Mouse (Mus musculus) gastrocnemius, adult 2 months (tissue): ENCODE results near the gene Celsr2. TPM values are rescaled to one million over a fixed set of nuclear protein-coding genes. Genes with fewer than 3 reads are reported as not detected.
A peak's percentile ranks its signal among the peaks of the same experiment; 100 is the strongest.

Experiments
- DNase-seq: peaks from one replicate; pipeline ENCODE4 v3.0.0; 2022
- H3K27ac ChIP-seq: fragments of 200-600 bp; 2 replicates; pipeline ENCODE4 v1.8.1; 2022; ENCODE audit warnings: mild to moderate bottlenecking
- H3K4me3 ChIP-seq: fragments of 200-600 bp; 2 replicates; pipeline ENCODE4 v1.8.1; 2022; ENCODE audit warnings: mild to moderate bottlenecking, moderate library complexity
- CTCF ChIP-seq: fragments of 200-600 bp; IDR thresholded peaks from 2 replicates; pipeline ENCODE4 v1.8.1; 2022; ENCODE audit warnings: antibody characterized with exemption, mild to moderate bottlenecking, moderate library complexity
- intact Hi-C: fragments of 180-260 bp; cut with DNase I; formaldehyde crosslinking; loops from one replicate; pipeline ENCODE4 v1.15.1; 2025
- total RNA-seq, 2 experiments: library from RNA; stranded (reverse); gene quantifications; 2 replicates each; pipeline ENCODE4 v1.2.3; 2021

Celsr2 gene
- total RNA-seq, 2 experiments from 2014 or later: 6.4 to 8.8 TPM

- H3K27ac ChIP-seq: no peak overlapping the region
- no peak overlapping the region for H3K4me3 ChIP-seq
- intact Hi-C loops: no loop called here
- no peak for TF ChIP-seq CTCF
- DNase-seq: no peak
These were observed 18.0 kb upstream of the Celsr2 start for GRCm38 (mm10) chr3:108433188-108433880.

- no peak for DNase-seq
- intact Hi-C loops: no loop called here
- H3K4me3 ChIP-seq: no peak overlapping the region
- TF ChIP-seq CTCF: no peak
- no peak overlapping the region for H3K27ac ChIP-seq
These were observed 17.3 kb upstream of the Celsr2 start for GRCm38 (mm10) chr3:108432542-108433187.

DNA sequence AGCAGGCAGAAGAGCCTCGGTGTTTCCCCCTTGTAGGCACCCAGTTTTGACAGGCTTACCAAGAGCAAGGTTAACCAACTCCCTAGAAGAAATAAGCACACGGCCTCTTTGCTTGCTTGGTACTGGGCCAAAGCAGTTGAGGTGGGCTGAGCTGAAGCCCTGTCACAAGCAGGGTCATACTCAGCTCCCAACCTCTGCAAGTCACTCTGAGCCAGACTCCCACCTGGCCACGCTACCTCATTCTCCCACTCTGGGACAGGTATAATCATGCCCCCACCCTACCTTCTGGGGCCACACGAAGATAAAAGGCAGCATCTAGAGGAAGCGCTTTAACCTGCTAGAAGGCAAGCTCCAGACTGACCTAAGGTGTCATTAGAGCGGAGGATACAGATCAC, 10.3 kb upstream of the Celsr2 start:
- no peak for TF ChIP-seq CTCF
- DNase-seq: no peak
- no peak overlapping the region for H3K27ac ChIP-seq
- no peak overlapping the region for H3K4me3 ChIP-seq
- intact Hi-C loops: no loop called here

DNA sequence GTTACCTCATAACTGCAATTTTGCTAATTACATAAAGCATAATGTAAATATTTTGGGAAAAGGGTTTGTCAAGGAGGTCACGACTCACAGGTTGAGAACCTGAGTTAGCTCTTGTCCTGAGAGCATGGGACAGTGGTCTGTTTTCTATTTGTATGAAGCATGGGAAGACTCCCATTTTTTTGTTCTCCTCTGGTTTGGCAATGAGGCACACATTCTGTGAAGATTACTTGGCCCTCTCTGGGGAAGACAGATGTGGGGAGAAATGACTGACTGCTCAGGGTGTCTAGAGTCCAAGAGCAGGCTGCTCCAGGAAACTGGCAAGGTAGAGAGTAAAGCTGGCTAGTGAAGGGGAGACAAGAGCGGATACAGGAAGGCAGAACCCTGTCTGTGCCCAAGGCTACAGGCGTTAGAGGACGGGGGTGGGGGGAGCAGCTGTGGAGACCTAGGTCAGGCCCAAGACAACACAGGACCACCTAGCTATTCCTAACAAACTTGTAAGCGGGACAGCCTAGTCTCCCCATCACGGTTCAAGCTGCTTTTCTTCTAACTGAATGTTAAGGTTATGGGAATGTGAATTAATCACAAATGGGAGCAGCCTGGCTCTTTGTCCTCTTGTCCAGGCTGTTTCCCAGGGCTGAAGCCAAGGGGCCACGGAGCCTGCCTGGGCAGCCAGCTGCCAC, 9.7 kb upstream of the Celsr2 start:
- Histone ChIP-seq H3K27ac (no peak overlapping the region), H3K4me3 (no peak overlapping the region)
- no peak for DNase-seq
- TF ChIP-seq CTCF: no peak
- intact Hi-C loops: no loop called here

DNA sequence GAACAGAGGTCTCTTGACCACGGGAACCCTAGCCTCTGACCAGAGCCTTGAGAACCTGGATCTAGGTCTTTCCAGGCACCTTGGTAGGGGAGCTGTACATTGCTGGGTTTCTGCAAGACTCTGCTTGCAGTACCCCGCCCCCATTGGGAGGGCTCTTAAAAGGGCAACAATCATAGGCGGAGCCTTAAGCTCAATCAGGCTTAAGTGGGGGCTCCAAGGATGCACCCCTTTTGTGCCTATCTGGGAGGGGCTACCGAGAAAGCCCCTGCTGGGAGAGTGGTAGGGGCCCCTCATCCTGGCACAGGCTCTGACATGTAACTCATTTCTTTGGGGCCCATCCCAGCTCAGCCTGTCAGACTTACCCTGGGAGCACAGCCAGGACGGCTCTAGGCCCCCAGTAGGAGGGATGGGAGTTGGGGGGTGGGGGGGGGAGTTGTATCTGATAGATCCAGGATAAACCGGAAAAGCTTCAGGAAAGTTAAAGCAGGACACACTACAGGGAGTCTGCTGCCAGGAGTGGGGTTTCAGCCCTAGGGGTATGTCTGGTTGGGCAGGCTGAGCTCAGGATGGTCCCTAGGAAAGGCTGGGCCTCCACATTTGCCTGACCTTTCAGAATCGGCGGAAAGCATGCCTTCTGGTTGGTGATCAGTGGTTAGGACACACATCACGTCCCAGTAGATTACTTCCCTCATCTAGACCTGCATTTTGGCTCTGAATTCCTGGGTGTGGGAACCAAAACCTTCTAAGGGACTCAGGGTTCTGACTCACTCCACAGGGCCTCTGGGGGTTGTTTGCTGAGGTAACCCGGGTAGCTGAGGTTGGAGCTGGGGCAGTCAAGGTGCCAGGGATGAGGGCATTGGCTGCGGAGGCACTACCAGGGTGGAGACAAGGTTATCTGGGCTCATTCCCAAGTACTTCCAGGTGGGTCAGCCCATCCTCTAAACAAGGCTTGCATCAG, 8.8 kb upstream of the Celsr2 start:
- DNase-seq: peak; percentile 52

DNA sequence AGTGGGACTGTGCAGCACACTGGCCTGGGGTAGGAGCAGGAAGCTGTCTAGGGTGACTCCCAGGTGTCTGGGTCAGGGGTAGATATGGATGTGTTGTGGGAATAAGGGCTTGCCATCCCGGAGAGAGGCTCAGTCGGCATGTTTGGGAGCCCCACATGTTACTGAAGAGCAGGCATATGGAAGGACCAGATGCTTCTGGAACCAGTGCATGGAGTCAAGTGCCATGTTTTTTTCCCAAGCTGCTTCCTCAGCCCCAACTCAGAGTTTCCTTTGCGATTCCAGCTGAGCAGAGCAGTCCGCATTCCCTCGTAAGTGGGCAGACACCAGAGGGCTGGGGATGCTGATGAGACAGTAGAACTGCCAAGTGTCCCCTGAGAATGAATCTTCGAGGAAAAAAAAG, 7.7 kb upstream of the Celsr2 start:
- TF ChIP-seq CTCF: no peak
- Histone ChIP-seq H3K4me3 (no peak overlapping the region), H3K27ac (no peak overlapping the region)
- intact Hi-C loops: no loop called here
- no peak for DNase-seq

More for the DNA sequence above, 8.8 kb upstream of the Celsr2 start:
- intact Hi-C loops: no loop called here
- Histone ChIP-seq H3K27ac (no peak overlapping the region), H3K4me3 (no peak overlapping the region)
- TF ChIP-seq CTCF: no peak

- DNase-seq: peak; percentile 85
- intact Hi-C loops: no loop called here
- Histone ChIP-seq H3K4me3 (peak overlapping the region; percentile 88), H3K27ac (peak overlapping the region; percentile 70)
- TF ChIP-seq CTCF: no peak; the same call in 1 of the 2 replicates
These were observed 475 bp upstream of the Celsr2 start for GRCm38 (mm10) chr3:108415831-108416223.

- H3K27ac ChIP-seq: no peak overlapping the region
- peak; percentile 26 for DNase-seq
- no peak for TF ChIP-seq CTCF
- intact Hi-C loops: no loop called here
- no peak overlapping the region for H3K4me3 ChIP-seq
These were observed 1.6 kb downstream of the Celsr2 start for GRCm38 (mm10) chr3:108413634-108414360.

- Histone ChIP-seq H3K4me3 (no peak overlapping the region), H3K27ac (peak overlapping the region; percentile 20; the same call in 1 of the 2 replicates)
- intact Hi-C loops: no loop called here
- peak; percentile 56 for DNase-seq
- no peak for TF ChIP-seq CTCF
These were observed 3.6 kb downstream of the Celsr2 start for GRCm38 (mm10) chr3:108411754-108412121.

- intact Hi-C loops: no loop called here
- peak overlapping the region; percentile 20; the same call in 1 of the 2 replicates for H3K27ac ChIP-seq
- no peak overlapping the region for H3K4me3 ChIP-seq
- no peak for TF ChIP-seq CTCF
- DNase-seq: peak; percentile 20
These were observed 4.2 kb downstream of the Celsr2 start for GRCm38 (mm10) chr3:108411026-108411753.

DNA sequence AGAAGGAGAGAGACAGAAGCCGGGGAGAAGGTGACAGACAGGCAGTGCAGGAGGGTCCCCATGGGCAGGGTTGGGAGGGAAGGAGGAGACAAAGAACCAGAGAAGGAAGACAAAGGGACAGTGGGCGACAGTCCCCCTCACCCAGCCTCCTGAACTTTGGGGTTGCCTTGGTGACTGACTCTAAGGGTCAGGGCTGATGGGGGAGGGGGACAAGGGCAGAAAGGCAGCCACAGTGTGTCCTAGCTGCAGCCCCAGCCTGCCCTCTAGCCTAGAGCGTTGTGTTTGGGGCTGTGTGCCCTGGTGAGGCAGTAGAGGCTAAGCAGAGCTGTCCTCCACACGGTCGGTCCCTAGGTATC, 5.0 kb downstream of the Celsr2 start:
- H3K4me3 ChIP-seq: no peak overlapping the region
- no peak for TF ChIP-seq CTCF
- intact Hi-C loops: no loop called here

More for the DNA sequence above, 5.0 kb downstream of the Celsr2 start:
- DNase-seq: no peak
- no peak overlapping the region for H3K27ac ChIP-seq
